Mouse (Mus musculus) testis, postnatal 10 days (tissue): ENCODE measurements at regions not wholly inside any gene's neighbourhood (a gene's known extent, or its start where the extent isn't known, plus 50 kb on each side); places are given as distances from the start of the nearest gene placed in this dataset.

Source experiments
- DNase-seq: peaks from one replicate; pipeline ENCODE4 v3.0.0; 2021; ENCODE audit warnings: low spot score

GRCm38 (mm10) chr4:26016071-26016470, 216.0 kb upstream of the Fut9 start:
- peak; percentile 34 for DNase-seq

GRCm38 (mm10) chr4:26000364-26000763, 200.3 kb upstream of the Fut9 start:
- no peak for DNase-seq

- DNase-seq: no peak
Measured at GRCm38 (mm10) chr4:25998561-25998960, 198.5 kb upstream of the Fut9 start.

- no peak for DNase-seq
Measured at GRCm38 (mm10) chr4:25955696-25956348, 155.8 kb upstream of the Fut9 start.

- DNase-seq: no peak
Measured at GRCm38 (mm10) chr4:25932546-25932945, 132.5 kb upstream of the Fut9 start.

GRCm38 (mm10) chr4:25895381-25895980, 95.4 kb upstream of the Fut9 start:
- no peak for DNase-seq

GRCm38 (mm10) chr4:25891888-25892661, 92.0 kb upstream of the Fut9 start:
- DNase-seq: no peak
